Mouse (Mus musculus) layer of hippocampus, adult 9-11 months (tissue): ENCODE results near the gene Plekhh2.

ENCODE experiments used
- DNase-seq: peaks from one replicate; pipeline ENCODE4 v3.0.0; 2022

The Plekhh2 gene

GRCm38 (mm10) chr17:84511682-84512515 is at the start of gene Plekhh2:
TSS of gene Plekhh2 (plus strand) at chr17:84511895.
- peak; percentile 82 for DNase-seq

- peak; percentile 96 for DNase-seq
Measured at GRCm38 (mm10) chr17:84465753-84466608, 45.7 kb upstream of the Plekhh2 start, which contains the start of gene Thada. TSS of gene Thada (minus strand) at chr17:84466205.

- peak; percentile 14 for DNase-seq
Measured at GRCm38 (mm10) chr17:84474312-84474711, 37.4 kb upstream of the Plekhh2 start.

GRCm38 (mm10) chr17:84477176-84477575 is 34.5 kb upstream of the Plekhh2 start:
- DNase-seq: no peak

GRCm38 (mm10) chr17:84478276-84478675 is 33.4 kb upstream of the Plekhh2 start:
- no peak for DNase-seq

- DNase-seq: no peak
Measured at GRCm38 (mm10) chr17:84480464-84481355, 31.0 kb upstream of the Plekhh2 start.

- no peak for DNase-seq
Measured at GRCm38 (mm10) chr17:84482831-84483230, 28.9 kb upstream of the Plekhh2 start.

- no peak for DNase-seq
Measured at GRCm38 (mm10) chr17:84483673-84484320, 27.9 kb upstream of the Plekhh2 start.

GRCm38 (mm10) chr17:84487415-84487814 is 24.3 kb upstream of the Plekhh2 start:
- no peak for DNase-seq

GRCm38 (mm10) chr17:84492255-84492880 is 19.3 kb upstream of the Plekhh2 start:
- DNase-seq: no peak

- no peak for DNase-seq
Measured at GRCm38 (mm10) chr17:84497026-84497425, 14.7 kb upstream of the Plekhh2 start.

GRCm38 (mm10) chr17:84497559-84497958 is 14.1 kb upstream of the Plekhh2 start:
- no peak for DNase-seq

- no peak for DNase-seq
Measured at GRCm38 (mm10) chr17:84497972-84498604, 13.6 kb upstream of the Plekhh2 start.

GRCm38 (mm10) chr17:84498639-84499038 is 13.1 kb upstream of the Plekhh2 start:
- no peak for DNase-seq

- DNase-seq: no peak
Measured at GRCm38 (mm10) chr17:84502341-84502740, 9.4 kb upstream of the Plekhh2 start.

- DNase-seq: no peak
Measured at GRCm38 (mm10) chr17:84505922-84506321, 5.8 kb upstream of the Plekhh2 start.

- DNase-seq: peak; percentile 29
Measured at GRCm38 (mm10) chr17:84508736-84509135, 3.0 kb upstream of the Plekhh2 start.

- peak; percentile 14 for DNase-seq
Measured at GRCm38 (mm10) chr17:84509176-84509575, 2.5 kb upstream of the Plekhh2 start.

GRCm38 (mm10) chr17:84510355-84510754 is 1.3 kb upstream of the Plekhh2 start:
- peak; percentile 86 for DNase-seq

- no peak for DNase-seq
Measured at GRCm38 (mm10) chr17:84510961-84511639, 595 bp upstream of the Plekhh2 start.
